Mouse (Mus musculus) hindbrain, embryonic 14.5 days (tissue): Measurements from ENCODE around the gene Mboat7. TPM values are rescaled to one million over a fixed set of nuclear protein-coding genes. Genes with fewer than 3 reads are reported as not detected.

Source experiments
- ATAC-seq: fragments of 200-750 bp; cut with Nextera tagmentation; 2 replicates; pipeline ENCODE4 v1.8.0; 2017; ENCODE audit warnings: moderate number of reproducible peaks, mild to moderate bottlenecking, moderate TSS enrichment, moderate library complexity; ENCODE audit not compliant: low FRiP score
- DNase-seq: peaks from one replicate; pipeline ENCODE4 v3.0.0-alpha.2; 2015; ENCODE audit warnings: low spot score
- H3K27ac ChIP-seq: fragments of 300-500 bp; sonication (generic); 2 replicates; pipeline ENCODE4 v1.5.1; 2014; ENCODE audit warnings: mild to moderate bottlenecking, moderate library complexity
- H3K27me3 ChIP-seq: fragments of 300-500 bp; sonication (generic); 2 replicates; pipeline ENCODE4 v1.6.1; 2014; ENCODE audit warnings: mild to moderate bottlenecking, low read length, mixed read lengths; ENCODE audit not compliant: control insufficient read depth, insufficient read depth
- H3K36me3 ChIP-seq: fragments of 300-500 bp; sonication (generic); replicated peaks from 2 replicates; pipeline ENCODE4 v1.6.1; 2014; ENCODE audit not compliant: control insufficient read depth, insufficient read depth
- H3K4me1 ChIP-seq: fragments of 300-500 bp; sonication (generic); replicated peaks from 2 replicates; pipeline ENCODE4 v1.6.1; 2014; ENCODE audit warnings: antibody characterized with exemption, low read length, mixed read lengths; ENCODE audit not compliant: control insufficient read depth, insufficient read depth
- H3K4me2 ChIP-seq: fragments of 300-500 bp; sonication (generic); replicated peaks from 2 replicates; pipeline ENCODE4 v1.6.1; 2014; ENCODE audit warnings: mild to moderate bottlenecking, moderate library complexity
- H3K4me3 ChIP-seq: fragments of 300-500 bp; sonication (generic); replicated peaks from 2 replicates; pipeline ENCODE4 v1.5.1; 2014; ENCODE audit warnings: mild to moderate bottlenecking, low read length
- H3K9ac ChIP-seq: fragments of 300-500 bp; sonication (generic); 2 replicates; pipeline ENCODE4 v1.6.1; 2014
- H3K9me3 ChIP-seq: fragments of 300-500 bp; sonication (generic); 2 replicates; pipeline ENCODE4 v1.6.1; 2016; ENCODE audit warnings: low read length; ENCODE audit not compliant: control insufficient read depth
- WGBS: fragments of 180-500 bp; shearing (Covaris S2); extraction: QIAGEN DNeasy Blood & Tissue Kit; methylation state at CpG from one replicate; pipeline ENCODE4 v1.1.7; 2014; 5-methylcytosine and 5-hydroxymethylcytosine counted together
- polyA plus RNA-seq: library from polyadenylated mRNA; unstranded; fragments of >200 nt; fragmentation: Nextera tagmentation; extraction: Ambion mirVana; gene quantifications from 2 replicates; pipeline ENCODE4 v1.2.1, GENCODE M21; 2014

Gene Mboat7
- polyA plus RNA-seq, 1 experiment from 2014 or later: 80.4 TPM

GRCm38 (mm10) chr7:3658578-3658977 lies 34.7 kb downstream of the Mboat7 start:
- no peak for DNase-seq
- no peaks in the 10 kb centered on the region for H3K9me3 ChIP-seq
- H3K36me3 ChIP-seq: peaks cover 97% of the 10 kb centered on the region
- no peak overlapping the region for H3K27ac ChIP-seq
- no peak overlapping the region for H3K9ac ChIP-seq
- H3K4me1 ChIP-seq: 0 out of 2 replicates have a peak, but pooled peaks cover under 1% of the 10 kb centered on the region
- ATAC-seq: no peak
- no peaks in the 10 kb centered on the region for H3K27me3 ChIP-seq
- H3K4me2 ChIP-seq: no peak overlapping the region
- 95% methylated on average over 14 of the region's 14 CpGs for whole genome bisulfite sequencing
- H3K4me3 ChIP-seq: no peak overlapping the region

- 94% methylated on average over 4 of the region's 4 CpGs for WGBS
- Histone ChIP-seq H3K9ac (no peak overlapping the region), H3K27ac (no peak overlapping the region), H3K4me3 (no peak overlapping the region), H3K27me3 (no peaks in the 10 kb centered on the region), H3K36me3 (peaks cover 100% of the 10 kb centered on the region), H3K4me1 (no peaks in the 10 kb centered on the region), H3K4me2 (no peak overlapping the region), H3K9me3 (no peaks in the 10 kb centered on the region)
- no peak for DNase-seq
- no peak for ATAC-seq
Measured at GRCm38 (mm10) chr7:3656966-3657365, 36.4 kb downstream of the Mboat7 start.

- ATAC-seq (no peak), DNase-seq (no peak)
- no peaks in the 10 kb centered on the region for H3K27me3 ChIP-seq
- WGBS: 60% methylated on average over 4 of the region's 4 CpGs
- peak overlapping the region; percentile 93 for H3K9ac ChIP-seq
- no peak overlapping the region for H3K27ac ChIP-seq
- peaks cover 35% of the 10 kb centered on the region for H3K4me1 ChIP-seq
- peaks cover 19% of the 10 kb centered on the region for H3K36me3 ChIP-seq
- peak overlapping the region; percentile 75 for H3K4me2 ChIP-seq
- peak overlapping the region; percentile 85 for H3K4me3 ChIP-seq
- no peaks in the 10 kb centered on the region for H3K9me3 ChIP-seq
Measured at GRCm38 (mm10) chr7:3646641-3647040, 46.7 kb downstream of the Mboat7 start.

- H3K27me3 ChIP-seq: no peaks in the 10 kb centered on the region
- ATAC-seq (no peak), DNase-seq (no peak)
- H3K4me1 ChIP-seq: peaks cover 35% of the 10 kb centered on the region
- peak overlapping the region; percentile 85 for H3K4me3 ChIP-seq
- peak overlapping the region; percentile 93 for H3K9ac ChIP-seq
- H3K4me2 ChIP-seq: peak overlapping the region; percentile 75
- H3K9me3 ChIP-seq: no peaks in the 10 kb centered on the region
- peaks cover 19% of the 10 kb centered on the region for H3K36me3 ChIP-seq
- WGBS: 23% methylated on average over 9 of the region's 9 CpGs
- peak overlapping the region; percentile 93 for H3K27ac ChIP-seq
Measured at GRCm38 (mm10) chr7:3646188-3646587, 47.1 kb downstream of the Mboat7 start.

- no peaks in the 10 kb centered on the region for H3K9me3 ChIP-seq
- H3K4me1 ChIP-seq: peaks cover 35% of the 10 kb centered on the region
- peaks cover 19% of the 10 kb centered on the region for H3K36me3 ChIP-seq
- peak overlapping the region; percentile 85 for H3K4me3 ChIP-seq
- H3K4me2 ChIP-seq: peak overlapping the region; percentile 75
- peak; percentile 28 for DNase-seq
- peak overlapping the region; percentile 93 for H3K27ac ChIP-seq
- peak overlapping the region; percentile 93 for H3K9ac ChIP-seq
- peak; percentile 5; the same call in 1 of the 2 replicates for ATAC-seq
- under 1% methylated on average over 31 of the region's 58 CpGs for WGBS
- H3K27me3 ChIP-seq: no peaks in the 10 kb centered on the region
Measured at GRCm38 (mm10) chr7:3645488-3646025, 47.8 kb downstream of the Mboat7 start.

GRCm38 (mm10) chr7:3644672-3645487 lies 48.4 kb downstream of the Mboat7 start, which contains the start of gene Cnot3:
Gene Cnot3 (plus strand): TSS chr7:3645268.
- under 1% methylated on average over 51 of the region's 58 CpGs for WGBS
- DNase-seq (peak; percentile 97), ATAC-seq (peak; percentile 98)
- Histone ChIP-seq H3K27ac (peak within 1 kb of the TSS; percentile 93), H3K27me3 (no peaks in the 10 kb centered on the region), H3K4me1 (peaks cover 35% of the 10 kb centered on the region), H3K4me2 (peak within 1 kb of the TSS; percentile 75), H3K9me3 (no peaks in the 10 kb centered on the region), H3K36me3 (peaks cover 20% of the 10 kb centered on the region), H3K4me3 (peak within 1 kb of the TSS; percentile 85), H3K9ac (peak within 1 kb of the TSS; percentile 93)

GRCm38 (mm10) chr7:3644348-3644671 lies 49.0 kb downstream of the Mboat7 start:
- ATAC-seq: no peak
- H3K4me2 ChIP-seq: peak overlapping the region; percentile 52
- peaks cover 35% of the 10 kb centered on the region for H3K4me1 ChIP-seq
- H3K27me3 ChIP-seq: no peaks in the 10 kb centered on the region
- H3K4me3 ChIP-seq: peak overlapping the region; percentile 85
- H3K9ac ChIP-seq: 0 out of 2 replicates have a peak overlapping the region, but pooled peaks have one; percentile 9
- WGBS: under 1% methylated on average over 11 of the region's 11 CpGs
- H3K9me3 ChIP-seq: no peaks in the 10 kb centered on the region
- H3K36me3 ChIP-seq: peaks cover 26% of the 10 kb centered on the region
- DNase-seq: no peak
- H3K27ac ChIP-seq: no peak overlapping the region

GRCm38 (mm10) chr7:3643843-3644242 lies 49.5 kb downstream of the Mboat7 start:
- no peak for DNase-seq
- WGBS: 29% methylated on average over 9 of the region's 9 CpGs
- H3K9me3 ChIP-seq: no peaks in the 10 kb centered on the region
- no peak overlapping the region for H3K27ac ChIP-seq
- no peak for ATAC-seq
- H3K36me3 ChIP-seq: peaks cover 30% of the 10 kb centered on the region
- no peaks in the 10 kb centered on the region for H3K27me3 ChIP-seq
- H3K4me1 ChIP-seq: peaks cover 33% of the 10 kb centered on the region
- H3K4me3 ChIP-seq: peak overlapping the region; percentile 85
- 0 out of 2 replicates have a peak overlapping the region, but pooled peaks have one; percentile 9 for H3K9ac ChIP-seq
- H3K4me2 ChIP-seq: peak overlapping the region; percentile 52

GRCm38 (mm10) chr7:3643412-3643811 lies 49.9 kb downstream of the Mboat7 start:
- Histone ChIP-seq H3K4me1 (peaks cover 29% of the 10 kb centered on the region), H3K4me2 (no peak overlapping the region), H3K27ac (no peak overlapping the region), H3K9ac (0 out of 2 replicates have a peak overlapping the region, but pooled peaks have one; percentile 9), H3K9me3 (no peaks in the 10 kb centered on the region), H3K36me3 (peaks cover 34% of the 10 kb centered on the region), H3K27me3 (no peaks in the 10 kb centered on the region), H3K4me3 (no peak overlapping the region)
- no peak for DNase-seq
- no peak for ATAC-seq
- WGBS: 77% methylated on average over 5 of the region's 5 CpGs
